8 mouse cellular contexts compared by ENCODE assay signal in genomic region chr11:59451086-59451485, GRCm38 (mm10). TPM values are rescaled to one million over a fixed set of nuclear protein-coding genes. Genes with fewer than 3 reads are reported as not detected.
DNase-seq lines count a peak whose midpoint lies in the region; ATAC-seq lines count a peak whose summit lies in the region.

TSS of gene Snap47 (minus strand) at chr11:59451186.

- H3K9me3 ChIP-seq in forebrain, embryonic 10.5 days: no peaks in the 10 kb centered on the region
- H3K9me3 ChIP-seq in limb, embryonic 15.5 days: no peaks in the 10 kb centered on the region

- H3K4me2 ChIP-seq in limb, embryonic 15.5 days: peak within 1 kb of the TSS; percentile 89

- H3K36me3 ChIP-seq in forebrain, embryonic 10.5 days (replicated peaks): peaks cover 54% of the 10 kb centered on the region
- H3K36me3 ChIP-seq in limb, embryonic 15.5 days: peaks cover 35% of the 10 kb centered on the region

- H3K27ac ChIP-seq in forebrain, embryonic 10.5 days: peak within 1 kb of the TSS; percentile 92
- H3K27ac ChIP-seq in limb, embryonic 15.5 days: peak within 1 kb of the TSS; percentile 86

- WGBS in forebrain, embryonic 10.5 days: 86% methylated on average over 4 of the region's 4 CpGs
- WGBS in limb, embryonic 15.5 days: 76% methylated on average over 4 of the region's 4 CpGs

- peak within 1 kb of the TSS; percentile 91 for H3K4me3 ChIP-seq in forebrain, embryonic 10.5 days
- peak within 1 kb of the TSS; percentile 79 for H3K4me3 ChIP-seq in limb, embryonic 15.5 days

- peaks cover 35% of the 10 kb centered on the region for H3K4me1 ChIP-seq in forebrain, embryonic 10.5 days
- H3K4me1 ChIP-seq in limb, embryonic 15.5 days: peaks cover 21% of the 10 kb centered on the region

- no peak for ATAC-seq in limb, embryonic 15.5 days (ENCODE audit: insufficient number of reproducible peaks, low FRiP score, low TSS enrichment, low read depth)
- ATAC-seq in erythroid progenitor cell, adult 5-6 weeks (replicated peaks; ENCODE audit: low FRiP score, poor library complexity, severe bottlenecking): no peak

- no peaks in the 10 kb centered on the region for H3K27me3 ChIP-seq in forebrain, embryonic 10.5 days (ENCODE audit: poor library complexity, severe bottlenecking)
- no peaks in the 10 kb centered on the region for H3K27me3 ChIP-seq in limb, embryonic 15.5 days

- H3K9ac ChIP-seq in limb, embryonic 15.5 days: peak within 1 kb of the TSS; percentile 90

- DNase-seq in thymus, postnatal 0 days (ENCODE audit: low spot score): no peak
- DNase-seq in thymus, postnatal 25 days: no peak
- DNase-seq in forebrain, embryonic 10.5 days (ENCODE audit: extremely low spot score, low spot score): no peak
- DNase-seq in heart, postnatal 4 days: no peak
- DNase-seq in ovary, postnatal 14 days (ENCODE audit: low spot score): no peak
- no peak for DNase-seq in spleen, adult 12 weeks (ENCODE audit: low spot score)

RNA-seq across cellular contexts. Expression of gene Snap47, which starts in this region (rescaled TPM):
- 45.1 and 49.5 TPM in 2 replicates for polyA plus RNA-seq in thymus, postnatal 0 days (2015; fragmentation: Nextera tagmentation; extraction: Ambion mirVana)
- 111 and 114 TPM in 2 replicates for polyA plus RNA-seq in forebrain, embryonic 10.5 days (2016; fragmentation: Nextera tagmentation; extraction: Ambion mirVana)
- total RNA-seq in heart, postnatal 4 days (2021): 10 to 100 TPM; 40.8 to 45.5 TPM
- 116 and 118 TPM in 2 replicates for polyA plus RNA-seq in limb, embryonic 15.5 days (2015; fragmentation: Nextera tagmentation; extraction: Ambion mirVana)
- not detected in 2 replicates for total RNA-seq in erythroid progenitor cell, adult 5-6 weeks (2015; ENCODE audit: low replicate concordance)
- 0.13 and 6.4 TPM in 2 replicates for total RNA-seq in erythroid progenitor cell, adult 5-6 weeks (2017; ENCODE audit: low replicate concordance)

Comparison
In these comparisons a context has a peak if more than half of its experiments do, and no peak if none do; other contexts are left out.
1. RNA of gene Snap47 (total RNA-seq): 40.8 to 45.5 TPM in heart, postnatal 4 days; 0.13 to 6.4 TPM in erythroid progenitor cell, adult 5-6 weeks; every median in the first group is over 4 times any median in the second.